Mouse (Mus musculus) embryo, embryonic 10 days (tissue): ENCODE measurements at regions not wholly inside any gene's neighbourhood (a gene's known extent, or its start where the extent isn't known, plus 50 kb on each side); places are given as distances from the start of the nearest gene placed in this dataset.

Experiments used
- DNase-seq: peaks from one replicate; pipeline ENCODE4 v3.0.0-alpha.2; 2015; ENCODE audit warnings: low spot score

GRCm38 (mm10) chr16:68704569-68704968 is 1083.9 kb upstream of the Cadm2 start:
- DNase-seq, result no peak

- no peak for DNase-seq
These were observed 1046.3 kb upstream of the Cadm2 start for GRCm38 (mm10) chr16:68666972-68667538.

GRCm38 (mm10) chr16:68658436-68658835 is 1037.7 kb upstream of the Cadm2 start:
- DNase-seq, result peak; percentile 60

GRCm38 (mm10) chr16:68627976-68628375 is 1007.3 kb upstream of the Cadm2 start:
- DNase-seq, result no peak

- DNase-seq, result peak; percentile 67
These were observed 993.3 kb upstream of the Cadm2 start for GRCm38 (mm10) chr16:68614041-68614440.
